Mouse (Mus musculus): ENCODE measurements at regions not wholly inside any gene's neighbourhood (a gene's known extent, or its start where the extent isn't known, plus 50 kb on each side); places are given as distances from the start of the nearest gene placed in this dataset.

DNA sequence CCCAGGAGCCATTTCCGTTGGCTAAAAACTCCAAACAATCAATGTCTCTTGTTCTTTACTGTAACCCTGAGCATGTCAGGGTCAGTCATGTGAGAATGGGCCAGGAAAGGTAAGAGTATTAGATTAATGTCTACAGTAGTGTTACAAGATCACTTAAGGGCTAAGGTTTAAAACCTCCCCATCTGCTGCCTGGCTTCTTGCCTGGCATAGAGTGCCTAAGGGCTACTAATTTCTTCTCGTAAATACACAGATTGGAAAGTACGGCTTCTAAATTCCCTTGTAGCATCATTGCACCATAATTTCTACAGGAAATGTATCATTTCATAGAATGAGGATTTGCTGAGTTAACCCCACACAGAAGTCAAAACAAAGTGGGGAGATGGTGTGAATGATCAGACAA lies 281.0 kb downstream of the Col12a1 start:
- no peak for DNase-seq

DNA sequence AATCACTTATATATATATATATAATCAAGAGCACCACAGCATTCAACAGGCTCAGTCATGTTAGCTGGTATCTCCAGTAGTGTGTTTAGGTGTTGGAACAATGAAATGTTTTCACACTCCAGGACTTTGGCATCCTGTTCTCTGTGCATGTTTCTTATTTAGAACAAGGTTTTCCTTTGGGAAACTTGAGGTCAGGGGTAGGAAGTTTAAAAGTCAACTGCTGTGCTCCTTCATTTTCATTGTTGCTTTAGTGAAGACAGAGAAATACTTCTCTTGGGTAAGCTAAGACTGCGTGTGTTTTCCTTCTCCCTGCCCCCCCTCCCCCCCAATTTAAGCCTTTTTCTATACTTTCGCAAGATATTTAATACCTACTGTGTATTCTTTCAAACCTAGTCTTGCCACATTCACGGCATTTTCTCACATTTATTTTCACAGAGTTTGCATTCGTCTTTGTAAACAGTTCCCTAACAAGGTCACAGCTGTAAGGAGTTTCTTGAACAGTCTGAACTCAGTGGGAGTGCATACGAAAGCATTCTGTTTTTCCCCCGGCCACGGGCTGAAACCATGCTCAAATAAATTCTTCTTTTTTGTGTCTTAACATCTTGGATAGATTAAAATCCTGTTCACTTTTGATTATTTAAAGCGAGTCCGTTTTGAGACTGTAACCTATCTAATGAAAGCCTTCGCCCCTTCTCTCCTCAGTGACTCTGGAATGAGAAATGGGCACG lies 279.2 kb downstream of the Col12a1 start:
- no peak for DNase-seq

DNA sequence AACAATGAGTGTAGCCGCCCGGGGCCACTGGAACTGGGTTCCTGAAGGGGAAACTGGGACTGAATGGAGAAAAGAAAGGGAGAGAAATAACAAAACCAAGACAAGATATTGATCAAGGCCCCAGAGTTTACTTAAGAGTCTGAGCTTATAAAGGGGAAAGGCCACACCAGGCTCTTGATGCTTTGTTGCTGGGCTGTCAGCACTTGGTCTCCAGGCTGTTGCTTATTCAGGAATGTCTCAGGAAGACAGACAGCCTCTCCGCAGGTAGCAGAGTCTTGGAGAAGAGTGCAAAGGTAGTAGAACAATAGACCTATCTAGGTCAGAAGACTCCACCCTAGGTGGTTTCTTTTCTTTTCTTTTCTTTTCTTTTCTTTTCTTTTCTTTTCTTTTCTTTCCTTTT lies 263.4 kb downstream of the Col12a1 start:
- no peak for DNase-seq

DNA sequence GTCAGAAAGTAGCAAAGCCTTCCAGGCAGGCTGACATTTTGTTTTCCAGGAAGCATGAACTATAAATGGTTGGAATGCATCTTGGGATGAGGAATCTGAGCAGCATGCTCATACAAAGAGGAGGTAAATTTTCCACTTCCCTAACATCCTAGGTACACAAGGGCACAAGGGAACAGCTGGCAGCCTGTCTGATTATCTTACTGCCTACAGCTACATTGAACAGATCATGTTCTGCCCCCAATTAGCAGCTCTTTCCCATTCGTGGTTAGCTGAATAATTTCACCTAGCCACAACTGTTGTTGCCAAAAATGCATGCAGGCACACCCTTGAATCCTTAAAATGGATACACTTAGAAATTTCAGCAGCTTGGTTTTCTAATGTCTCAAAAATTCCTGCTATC lies 239.5 kb downstream of the Col12a1 start:
- no peak for DNase-seq

DNA sequence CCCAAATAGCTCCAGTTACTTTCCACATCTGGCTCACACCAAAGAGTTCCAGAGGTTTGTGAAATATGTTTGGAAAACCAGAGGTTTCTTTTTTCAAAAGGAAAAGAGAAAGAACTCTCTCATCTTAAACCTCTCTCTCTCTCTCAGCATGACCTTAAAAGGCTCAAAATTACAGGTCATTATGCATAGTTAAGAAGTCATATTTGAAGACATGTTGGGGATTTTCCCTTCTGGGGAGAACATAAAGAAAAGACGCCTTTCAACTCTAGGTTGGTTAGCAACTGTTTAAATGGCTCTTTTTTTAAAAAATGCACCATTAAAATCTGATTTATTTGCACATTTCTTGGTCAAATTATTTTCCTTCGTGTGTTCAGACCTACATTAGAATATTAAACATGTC lies 218.4 kb downstream of the Col12a1 start:
- DNase-seq: no peak

DNA sequence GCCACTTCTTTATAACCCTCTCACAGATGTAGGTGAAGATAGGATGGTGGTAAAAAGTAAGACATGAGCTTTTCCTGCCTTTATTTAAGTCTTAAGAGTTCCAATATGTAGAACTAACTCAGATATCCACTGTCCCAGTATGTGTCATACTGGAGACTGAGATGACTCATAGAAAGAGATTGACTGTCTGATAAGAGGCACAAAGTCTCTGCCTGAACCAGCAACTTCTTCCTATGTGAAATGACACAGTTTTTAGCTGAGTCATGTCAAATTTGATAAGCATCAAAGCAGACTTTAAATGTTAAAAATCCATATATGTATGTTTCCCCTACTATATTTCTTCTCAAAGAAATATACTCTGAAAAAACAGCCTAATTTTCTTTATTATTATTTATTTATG lies 216.6 kb downstream of the Col12a1 start:
- no peak for DNase-seq

DNA sequence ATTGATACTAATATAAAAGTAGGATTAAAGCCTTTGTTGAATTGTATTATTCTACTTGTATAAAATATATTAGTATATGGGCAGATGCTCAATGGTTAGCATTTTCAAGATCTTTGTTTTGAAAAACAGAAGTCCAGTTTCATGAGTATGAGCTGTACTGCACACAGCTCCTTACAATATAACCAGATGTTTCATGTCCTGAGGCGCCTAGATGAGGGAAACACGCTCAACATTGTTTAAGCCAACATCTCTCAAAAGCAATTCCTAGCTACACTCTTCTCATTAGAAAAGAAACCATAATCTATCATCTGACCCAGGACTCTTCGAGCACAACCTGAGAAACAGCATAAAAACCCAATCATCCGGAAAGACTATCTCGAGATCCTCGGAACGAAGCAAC lies 202.2 kb downstream of the Col12a1 start:
- no peak for DNase-seq

DNA sequence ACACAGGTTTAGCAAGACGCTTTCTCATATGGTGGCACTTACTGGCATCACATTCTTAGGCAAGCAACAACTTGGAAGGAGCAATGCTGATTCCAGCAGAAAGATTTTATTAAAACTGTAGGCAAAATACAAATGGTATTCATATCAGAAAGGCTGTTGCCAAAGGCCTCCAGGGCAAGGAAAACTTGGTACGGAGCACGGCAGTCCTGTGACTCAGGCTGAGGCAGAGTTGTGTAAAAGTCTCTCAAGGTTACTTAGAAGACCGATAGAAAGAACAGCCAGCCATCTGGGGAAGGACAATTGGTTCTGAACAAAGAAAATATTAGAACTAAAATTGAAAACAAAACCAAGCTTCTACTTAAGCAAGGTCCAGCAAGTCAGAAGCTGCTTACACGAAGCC lies 201.2 kb downstream of the Col12a1 start:
- DNase-seq: peak; percentile 18

DNA sequence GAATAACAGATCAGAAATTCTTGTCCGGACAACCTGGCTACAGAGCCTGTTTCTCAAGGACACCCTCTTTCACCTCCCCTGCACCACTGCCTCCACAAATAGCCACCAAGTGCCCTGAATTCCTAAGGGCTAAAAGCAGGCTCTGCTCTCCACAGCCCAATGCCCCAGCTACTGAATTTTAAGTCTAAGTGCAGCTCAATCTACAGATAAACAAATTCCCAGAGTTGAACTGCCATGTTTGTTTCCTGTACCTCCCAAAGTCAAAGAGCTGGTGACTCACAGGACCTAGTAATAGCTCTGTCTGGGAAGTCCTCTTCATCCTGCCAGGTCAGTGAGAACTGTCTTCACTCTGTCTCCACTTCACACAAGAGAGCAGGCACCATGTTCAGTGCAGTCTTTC lies 200.0 kb downstream of the Col12a1 start:
- DNase-seq: no peak

DNA sequence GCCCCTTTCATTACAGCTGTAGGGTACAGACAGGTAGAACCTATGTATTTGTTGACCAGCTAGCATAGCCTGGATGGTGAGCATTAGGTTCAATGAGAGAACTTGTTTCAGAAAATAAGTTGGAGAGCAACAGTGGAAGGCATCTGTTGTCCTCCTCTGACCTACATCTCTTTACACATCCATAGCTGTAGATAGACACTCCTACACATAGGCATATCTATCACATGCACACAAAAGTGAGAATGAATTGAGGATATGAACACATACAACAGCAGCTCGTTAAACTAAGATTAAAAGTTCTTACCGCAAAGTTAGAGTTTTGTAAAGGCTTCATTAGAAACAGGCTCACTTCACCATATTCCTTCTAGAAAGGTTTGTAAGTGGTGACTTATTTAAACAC lies 198.1 kb downstream of the Col12a1 start:
- no peak for DNase-seq

DNA sequence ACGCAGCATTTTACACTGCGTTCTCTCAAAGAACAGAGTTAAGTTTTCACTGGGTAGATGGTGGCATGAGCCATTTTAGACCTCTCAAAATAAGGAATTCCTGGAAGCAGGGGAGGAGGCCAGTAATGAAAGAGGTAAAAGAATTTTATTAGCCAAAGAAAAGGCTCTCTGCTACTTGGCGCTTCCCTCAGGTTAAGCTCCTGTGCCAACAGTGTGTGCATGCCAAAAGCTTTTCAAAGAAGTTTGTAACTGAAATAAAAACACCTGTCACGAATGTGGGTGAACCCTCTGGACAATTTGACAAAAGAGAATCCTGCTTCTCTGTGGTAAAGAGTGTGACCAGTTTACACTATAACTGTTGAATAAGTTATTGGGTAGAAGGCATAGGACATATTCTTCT lies 195.6 kb downstream of the Col12a1 start:
- DNase-seq: no peak

DNA sequence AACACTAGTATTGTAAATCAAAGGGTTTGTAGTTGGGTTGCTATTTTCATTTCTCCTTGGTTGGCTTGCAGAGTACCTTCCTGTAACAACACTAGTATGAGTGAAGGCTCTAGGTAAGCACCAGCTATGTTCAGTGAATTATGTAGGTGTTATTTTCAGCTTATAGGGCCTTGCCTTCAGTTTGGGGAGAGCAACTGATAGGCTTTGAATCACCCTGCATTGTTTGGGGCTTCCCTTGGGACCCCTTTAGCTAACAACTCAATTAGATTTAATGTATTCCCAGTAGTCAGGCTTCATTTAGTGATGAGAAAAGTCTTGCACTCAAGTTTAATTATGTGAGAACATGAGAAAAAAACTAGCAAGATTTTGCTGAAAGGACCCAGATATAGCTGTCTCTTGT lies 193.6 kb downstream of the Col12a1 start:
- no peak for DNase-seq

DNA sequence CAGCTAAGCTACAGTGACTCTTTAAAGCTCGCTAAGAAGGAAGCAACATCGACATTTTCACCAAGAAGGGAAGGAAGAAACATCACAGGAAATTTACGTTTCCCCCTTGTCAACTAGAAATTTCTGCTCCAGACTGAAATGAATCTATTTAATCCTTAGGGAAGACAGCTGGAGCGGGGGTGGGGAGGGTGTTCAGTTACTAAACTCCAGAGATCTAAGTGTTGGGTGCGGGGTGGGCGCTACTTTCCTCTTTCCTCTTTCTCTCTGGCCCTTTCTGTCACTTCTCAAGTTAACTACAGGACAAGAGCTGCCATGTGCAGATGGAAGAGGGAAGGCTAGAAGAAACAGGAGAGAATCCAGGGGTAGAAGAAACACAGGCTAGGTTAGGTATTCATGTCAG lies 192.2 kb downstream of the Col12a1 start:
- DNase-seq: no peak

DNA sequence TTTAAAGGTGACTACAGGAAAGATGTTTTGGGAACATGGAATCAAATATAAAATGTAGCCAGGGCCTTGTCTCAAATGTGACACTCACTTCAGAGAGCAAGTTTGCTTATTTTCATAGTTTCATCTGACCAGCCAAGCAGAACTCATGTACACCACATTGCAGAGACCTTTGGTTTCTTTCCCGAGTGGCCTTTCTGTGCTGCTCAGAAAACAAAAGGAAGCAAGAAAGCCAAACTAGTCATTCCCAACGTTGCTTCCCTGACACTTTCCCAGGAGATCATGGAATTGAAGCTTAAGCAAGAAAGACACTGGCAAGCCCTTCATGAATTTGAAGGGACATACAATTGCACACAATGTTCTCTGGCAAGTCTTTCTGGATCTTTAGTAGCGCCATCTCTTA lies 191.3 kb downstream of the Col12a1 start:
- no peak for DNase-seq

All from adrenal gland, postnatal 25 days (tissue).